27 mouse cellular contexts compared by ENCODE assay signal in genomic region chr3:90408721-90409120, GRCm38 (mm10). TPM values are rescaled to one million over a fixed set of nuclear protein-coding genes. Genes with fewer than 3 reads are reported as not detected.
"Had no signal": no experiment of that assay in that cellular context is flagged by ENCODE, and none has a peak within 500 bp of the region (broad histone marks: within the 10 kb centered on the region; RNA-seq: fewer than 3 reads in every experiment).

No protein-coding gene starts in this region.

- H3K9me3 ChIP-seq: heart, embryonic 13.5 days; heart, embryonic 15.5 days; hindbrain, embryonic 12.5 days; intestine, embryonic 15.5 days; limb, embryonic 13.5 days; limb, embryonic 15.5 days; liver, embryonic 12.5 days had no signal

- H3K27ac ChIP-seq: gastrocnemius, adult 2 months; heart, adult 2 months; heart, embryonic 13.5 days; heart, embryonic 15.5 days; hindbrain, embryonic 12.5 days; hindbrain, embryonic 14.5 days; intestine, embryonic 15.5 days; layer of hippocampus, adult 2 months; left cerebral cortex, adult 2 months; limb, embryonic 13.5 days; limb, embryonic 15.5 days; liver, embryonic 12.5 days had no signal

- ATAC-seq: hindbrain, embryonic 16.5 days; inflammation-experienced regulatory T-cells, adult 6 months; intestine, embryonic 15.5 days; intestine, postnatal 0 days; liver, embryonic 12.5 days had no signal

- H3K4me1 ChIP-seq: heart, embryonic 15.5 days; intestine, embryonic 15.5 days; limb, embryonic 13.5 days; limb, embryonic 15.5 days had no signal

- H3K27me3 ChIP-seq: heart, embryonic 13.5 days; heart, embryonic 15.5 days; hindbrain, embryonic 12.5 days; intestine, embryonic 15.5 days; limb, embryonic 13.5 days; limb, embryonic 15.5 days; liver, embryonic 12.5 days had no signal

- H3K4me3 ChIP-seq: gastrocnemius, adult 2 months; heart, adult 2 months; heart, embryonic 13.5 days; heart, embryonic 15.5 days; hindbrain, embryonic 12.5 days; intestine, embryonic 15.5 days; layer of hippocampus, adult 2 months; left cerebral cortex, adult 2 months; limb, embryonic 13.5 days; limb, embryonic 15.5 days; liver, embryonic 12.5 days had no signal

- DNase-seq: gastrocnemius, adult 2 months; gastrocnemius, postnatal 10 days; gastrocnemius, postnatal 25 days; heart, adult 11 months; heart, adult 2 months; heart, postnatal 14 days; heart, postnatal 36 days; kidney, adult 18-20 months; kidney, adult 8-10 months; kidney, postnatal 10 days; kidney, postnatal 25 days; kidney, postnatal 4 days; left cerebral cortex, postnatal 4 days had no signal

RNA-seq across cellular contexts. Expression of gene Npr1, which starts 56.9 kb away (rescaled TPM):
- total RNA-seq: hematopoietic stem cell, adult 5-6 weeks had no signal
- polyA plus RNA-seq: inflammation-experienced regulatory T-cells, adult 6 months had no signal
